Mouse (Mus musculus): Measurements from ENCODE around the gene Ch25h. TPM values are rescaled to one million over a fixed set of nuclear protein-coding genes. Genes with fewer than 3 reads are reported as not detected.

The Ch25h gene
- total RNA-seq, 1 experiment, result 0.89 TPM

DNA sequence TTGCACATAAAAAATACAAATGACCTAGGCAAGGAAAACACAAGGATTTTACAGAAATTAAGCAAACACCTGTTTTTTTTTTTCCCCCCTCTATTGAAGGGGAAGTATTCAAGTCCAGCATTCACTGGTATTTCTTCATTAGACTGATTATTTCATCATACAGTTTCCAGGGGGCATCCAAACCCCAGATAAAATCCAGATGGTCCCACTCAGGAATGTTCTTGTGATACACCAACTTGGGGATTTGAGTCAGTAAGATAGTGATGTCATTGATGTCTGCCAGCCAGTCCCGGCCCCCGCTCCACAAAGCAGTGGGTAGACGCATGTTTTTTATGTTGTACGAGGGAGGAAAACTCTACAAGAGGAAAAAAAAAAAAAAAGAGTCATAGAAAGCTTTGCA lies 18.9 kb upstream of the Ch25h start:
- DNase-seq (ENCODE audit: low read depth, low spot score), result no peak
- no peak overlapping the region for H3K4me3 ChIP-seq (ENCODE audit: insufficient read depth in 1 of 2, low read depth in 1 of 2, low read length in 2 of 2, poor library complexity in 1 of 2, severe bottlenecking in 1 of 2)
- no peaks in the 10 kb centered on the region; a peak in 1 of 4 replicates for H3K4me1 ChIP-seq (ENCODE audit: control insufficient read depth in 2 of 2, insufficient read depth in 2 of 2, low read length in 2 of 2, poor library complexity in 1 of 2)
- in situ Hi-C loops (cut with MboI; ENCODE audit: low sequenced_read_pairs in 2 of 2, unreplicated experiment in 2 of 2), result loop anchor here in 1 of 2 experiments (5.0 kb wide), 1 partner anchor 252 kb away; no protein-coding TSS in a partner anchor
- H3K36me3 ChIP-seq (ENCODE audit: control insufficient read depth, insufficient read depth, low read length, poor library complexity, severe bottlenecking), result no peaks in the 10 kb centered on the region
- H3K27ac ChIP-seq (ENCODE audit: insufficient read depth, low read depth, low read length, poor library complexity, severe bottlenecking), result no peak overlapping the region
- TF ChIP-seq MAFK (IDR thresholded peaks at IDR 0.05; ENCODE audit: insufficient read depth, low read depth, low read length) (no peak), ZC3H11A (IDR thresholded peaks at IDR 0.05; ENCODE audit: borderline replicate concordance, low read depth, low read length) (no peak), ZNF384 (IDR thresholded peaks at IDR 0.05; ENCODE audit: low read depth, low read length) (no peak), HCFC1 (IDR thresholded peaks at IDR 0.05; ENCODE audit: borderline replicate concordance, insufficient read depth, low read length) (no peak), CHD2 (IDR thresholded peaks at IDR 0.05; ENCODE audit: low read depth, low read length) (no peak)
- H3K9me3 ChIP-seq (ENCODE audit: control insufficient read depth, insufficient read depth, low read depth, low read length), result no peaks in the 10 kb centered on the region
- no peak overlapping the region for H3K9ac ChIP-seq (ENCODE audit: insufficient read depth, low read depth, low read length, poor library complexity, severe bottlenecking)

DNA sequence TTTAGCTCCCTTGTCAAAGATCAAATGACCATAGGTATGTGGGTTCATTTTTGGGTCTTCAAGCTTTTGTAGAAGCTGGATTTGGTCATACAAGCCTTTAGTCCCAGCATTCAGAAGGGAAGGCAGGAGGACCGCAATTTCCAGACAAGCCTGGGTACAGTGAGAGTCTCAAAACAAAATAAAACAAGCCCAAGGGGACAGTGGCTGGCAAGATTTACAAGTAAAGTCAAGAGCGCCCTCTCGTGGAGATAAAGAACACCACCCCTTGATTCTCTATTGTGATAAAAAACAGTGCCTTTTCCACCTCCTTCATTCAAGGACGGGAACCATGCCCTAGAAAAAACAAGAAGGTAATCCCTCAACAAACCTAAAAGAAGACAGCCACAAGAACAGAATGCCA lies 8.6 kb upstream of the Ch25h start:
- no peaks in the 10 kb centered on the region for H3K9me3 ChIP-seq (ENCODE audit: control insufficient read depth, insufficient read depth, low read depth, low read length)
- no peaks in the 10 kb centered on the region for H3K4me1 ChIP-seq (ENCODE audit: control insufficient read depth in 2 of 2, insufficient read depth in 2 of 2, low read length in 2 of 2, poor library complexity in 1 of 2)
- TF ChIP-seq MAFK (IDR thresholded peaks at IDR 0.05; ENCODE audit: insufficient read depth, low read depth, low read length) (no peak), ZC3H11A (IDR thresholded peaks at IDR 0.05; ENCODE audit: borderline replicate concordance, low read depth, low read length) (0 out of 2 replicates have a peak, but pooled peaks have one; percentile 55), ZNF384 (IDR thresholded peaks at IDR 0.05; ENCODE audit: low read depth, low read length) (no peak), CHD2 (IDR thresholded peaks at IDR 0.05; ENCODE audit: low read depth, low read length) (no peak), HCFC1 (IDR thresholded peaks at IDR 0.05; ENCODE audit: borderline replicate concordance, insufficient read depth, low read length) (no peak)
- peak; percentile 51 for DNase-seq (ENCODE audit: low read depth, low spot score)
- H3K36me3 ChIP-seq (ENCODE audit: control insufficient read depth, insufficient read depth, low read length, poor library complexity, severe bottlenecking), result no peaks in the 10 kb centered on the region
- in situ Hi-C loops (cut with MboI; ENCODE audit: low sequenced_read_pairs in 2 of 2, unreplicated experiment in 2 of 2), result loop anchor here (10.0 kb wide), 2 partner anchors 149 to 239 kb away; no protein-coding TSS in a partner anchor
- no peak overlapping the region for H3K27ac ChIP-seq (ENCODE audit: insufficient read depth, low read depth, low read length, poor library complexity, severe bottlenecking)
- no peak overlapping the region for H3K4me3 ChIP-seq (ENCODE audit: insufficient read depth in 1 of 2, low read depth in 1 of 2, low read length in 2 of 2, poor library complexity in 1 of 2, severe bottlenecking in 1 of 2)
- no peak overlapping the region for H3K9ac ChIP-seq (ENCODE audit: insufficient read depth, low read depth, low read length, poor library complexity, severe bottlenecking)

DNA sequence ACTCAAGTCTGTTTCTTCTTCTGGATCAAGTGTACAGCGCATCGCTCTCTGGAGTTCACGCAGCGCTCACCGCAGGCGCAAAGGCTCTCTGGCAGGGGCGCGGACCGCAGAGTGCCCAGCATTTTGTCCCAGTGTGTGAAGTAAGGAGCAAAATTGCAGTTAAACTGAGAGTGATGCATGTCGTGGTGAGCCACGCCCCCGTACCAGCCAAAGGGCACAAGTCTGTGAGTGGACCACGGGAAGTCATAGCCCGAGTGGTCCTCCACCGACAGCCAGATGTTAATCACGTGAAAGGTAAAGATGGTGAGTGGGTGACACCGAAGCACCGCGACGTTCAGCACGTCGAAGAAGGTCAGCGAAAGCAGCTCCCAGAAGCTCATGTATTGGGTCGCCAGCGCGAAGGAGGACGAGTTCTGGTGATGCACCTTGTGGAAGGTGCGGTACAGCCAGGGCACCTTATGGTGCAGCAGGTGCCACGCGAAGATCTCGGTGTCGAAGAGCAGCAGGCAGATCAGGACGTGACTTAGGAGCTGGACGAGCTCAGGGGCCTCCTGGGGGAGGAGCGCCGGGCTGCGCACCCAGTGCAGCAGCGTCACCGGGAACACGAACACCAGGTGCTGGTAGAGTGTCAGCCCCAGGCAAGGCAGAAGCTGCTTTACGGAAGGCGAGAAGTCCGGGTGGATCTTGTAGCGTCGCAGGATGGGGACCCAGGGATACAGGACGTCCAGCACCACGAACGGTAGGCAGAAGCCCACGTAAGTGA lies 555 bp downstream of the Ch25h start:
- in situ Hi-C loops (cut with MboI; ENCODE audit: low sequenced_read_pairs in 2 of 2, unreplicated experiment in 2 of 2), result no loop called here
- Histone ChIP-seq H3K4me1 (ENCODE audit: control insufficient read depth in 2 of 2, insufficient read depth in 2 of 2, low read length in 2 of 2, poor library complexity in 1 of 2) (peaks cover 0 to 7% of the 10 kb centered on the region in 2 experiments; a peak in 1 of 4 replicates), H3K27ac (ENCODE audit: insufficient read depth, low read depth, low read length, poor library complexity, severe bottlenecking) (no peak overlapping the region; the same call in 1 of the 2 replicates), H3K9ac (ENCODE audit: insufficient read depth, low read depth, low read length, poor library complexity, severe bottlenecking) (no peak overlapping the region), H3K36me3 (ENCODE audit: control insufficient read depth, insufficient read depth, low read length, poor library complexity, severe bottlenecking) (no peaks in the 10 kb centered on the region), H3K4me3 (ENCODE audit: insufficient read depth in 1 of 2, low read depth in 1 of 2, low read length in 2 of 2, poor library complexity in 1 of 2, severe bottlenecking in 1 of 2) (peak overlapping the region; percentile 47 to 63; a peak in 3 of 4 replicates), H3K9me3 (ENCODE audit: control insufficient read depth, insufficient read depth, low read depth, low read length) (no peaks in the 10 kb centered on the region)
- no peak for TF ChIP-seq HCFC1 (IDR thresholded peaks at IDR 0.05; ENCODE audit: borderline replicate concordance, insufficient read depth, low read length)
- no peak for TF ChIP-seq CHD2 (IDR thresholded peaks at IDR 0.05; ENCODE audit: low read depth, low read length)
- TF ChIP-seq ZNF384 (IDR thresholded peaks at IDR 0.05; ENCODE audit: low read depth, low read length), result no peak
- no peak for TF ChIP-seq ZC3H11A (IDR thresholded peaks at IDR 0.05; ENCODE audit: borderline replicate concordance, low read depth, low read length)
- no peak for TF ChIP-seq MAFK (IDR thresholded peaks at IDR 0.05; ENCODE audit: insufficient read depth, low read depth, low read length)
- no peak for DNase-seq (ENCODE audit: low read depth, low spot score)

DNA sequence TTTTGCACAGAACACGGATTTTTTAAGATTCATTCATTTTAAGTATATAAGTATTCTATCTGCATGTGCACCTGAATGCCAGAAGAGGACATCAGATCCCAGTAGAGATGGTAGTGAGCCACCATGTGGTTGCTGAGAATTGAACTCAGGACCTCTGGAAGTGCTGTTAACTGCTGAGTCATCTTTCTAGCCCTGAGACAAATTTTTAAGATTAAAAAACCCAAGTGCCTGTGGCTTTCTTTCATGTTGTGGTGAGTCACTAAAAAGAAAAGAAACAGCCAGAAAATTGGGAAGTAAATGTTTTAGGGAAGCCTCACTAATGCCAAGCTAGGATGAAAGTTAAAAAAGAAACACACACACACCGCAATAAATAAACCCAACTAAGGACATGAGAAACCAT lies 3.3 kb downstream of the Ch25h start:
- peaks cover 0 to 7% of the 10 kb centered on the region in 2 experiments; a peak in 1 of 4 replicates for H3K4me1 ChIP-seq (ENCODE audit: control insufficient read depth in 2 of 2, insufficient read depth in 2 of 2, low read length in 2 of 2, poor library complexity in 1 of 2)
- DNase-seq (ENCODE audit: low read depth, low spot score), result no peak
- no peaks in the 10 kb centered on the region for H3K36me3 ChIP-seq (ENCODE audit: control insufficient read depth, insufficient read depth, low read length, poor library complexity, severe bottlenecking)
- H3K9me3 ChIP-seq (ENCODE audit: control insufficient read depth, insufficient read depth, low read depth, low read length), result no peaks in the 10 kb centered on the region
- no peak for TF ChIP-seq MAFK (IDR thresholded peaks at IDR 0.05; ENCODE audit: insufficient read depth, low read depth, low read length)
- no peak for TF ChIP-seq CHD2 (IDR thresholded peaks at IDR 0.05; ENCODE audit: low read depth, low read length)
- TF ChIP-seq ZC3H11A (IDR thresholded peaks at IDR 0.05; ENCODE audit: borderline replicate concordance, low read depth, low read length), result no peak
- TF ChIP-seq ZNF384 (IDR thresholded peaks at IDR 0.05; ENCODE audit: low read depth, low read length), result no peak
- TF ChIP-seq HCFC1 (IDR thresholded peaks at IDR 0.05; ENCODE audit: borderline replicate concordance, insufficient read depth, low read length), result no peak
- no peak overlapping the region for H3K27ac ChIP-seq (ENCODE audit: insufficient read depth, low read depth, low read length, poor library complexity, severe bottlenecking)
- no peak overlapping the region for H3K9ac ChIP-seq (ENCODE audit: insufficient read depth, low read depth, low read length, poor library complexity, severe bottlenecking)
- H3K4me3 ChIP-seq (ENCODE audit: insufficient read depth in 1 of 2, low read depth in 1 of 2, low read length in 2 of 2, poor library complexity in 1 of 2, severe bottlenecking in 1 of 2), result no peak overlapping the region
- in situ Hi-C loops (cut with MboI; ENCODE audit: low sequenced_read_pairs in 2 of 2, unreplicated experiment in 2 of 2), result no loop called here
